Mouse (Mus musculus) intestine, embryonic 15.5 days (tissue): ENCODE data around the gene Dync1i1. TPM values are rescaled to one million over a fixed set of nuclear protein-coding genes. Genes with fewer than 3 reads are reported as not detected.

Experiments
- ATAC-seq: fragments of 200-750 bp; cut with Nextera tagmentation; 2 replicates; pipeline ENCODE4 v1.8.0; 2017; ENCODE audit warnings: moderate TSS enrichment, moderate library complexity
- H3K27ac ChIP-seq: fragments of 300-500 bp; sonication (generic); 2 replicates; pipeline ENCODE4 v1.5.1; 2015; ENCODE audit warnings: mild to moderate bottlenecking, inconsistent platforms
- H3K27me3 ChIP-seq: fragments of 300-500 bp; sonication (generic); replicated peaks from 2 replicates; pipeline ENCODE4 v1.6.1; 2015; ENCODE audit warnings: inconsistent platforms
- H3K36me3 ChIP-seq: fragments of 300-500 bp; sonication (generic); 2 replicates; pipeline ENCODE4 v1.6.1; 2015; ENCODE audit warnings: inconsistent platforms
- H3K4me1 ChIP-seq: fragments of 300-500 bp; sonication (generic); replicated peaks from 2 replicates; pipeline ENCODE4 v1.6.1; 2015; ENCODE audit warnings: inconsistent platforms
- H3K4me2 ChIP-seq: fragments of 300-500 bp; sonication (generic); replicated peaks from 2 replicates; pipeline ENCODE4 v1.6.1; 2015; ENCODE audit warnings: mild to moderate bottlenecking, inconsistent platforms
- H3K4me3 ChIP-seq: fragments of 300-500 bp; sonication (generic); replicated peaks from 2 replicates; pipeline ENCODE4 v1.5.1; 2015; ENCODE audit warnings: inconsistent platforms
- H3K9ac ChIP-seq: fragments of 300-500 bp; sonication (generic); 2 replicates; pipeline ENCODE4 v1.6.1; 2015; ENCODE audit warnings: inconsistent platforms
- H3K9me3 ChIP-seq: fragments of 300-500 bp; sonication (generic); 2 replicates; pipeline ENCODE4 v1.6.1; 2016; ENCODE audit warnings: inconsistent platforms
- WGBS: fragments of 180-500 bp; shearing (Covaris S2); methylation state at CpG from one replicate; pipeline ENCODE4 v1.1.7; 2015; 5-methylcytosine and 5-hydroxymethylcytosine counted together
- polyA plus RNA-seq: library from polyadenylated mRNA; unstranded; fragments of >200 nt; fragmentation: Nextera tagmentation; extraction: Ambion mirVana; gene quantifications from 2 replicates; pipeline ENCODE4 v1.2.1, GENCODE M21; 2015

Dync1i1 gene
- polyA plus RNA-seq, 1 experiment from 2014 or later = 0.54 TPM

GRCm38 (mm10) chr6:6058548-6058947 lies 333.1 kb downstream of the Dync1i1 start:
- Histone ChIP-seq H3K9ac (no peak overlapping the region), H3K4me2 (no peak overlapping the region), H3K4me3 (no peak overlapping the region), H3K36me3 (no peaks in the 10 kb centered on the region), H3K4me1 (no peaks in the 10 kb centered on the region), H3K27ac (no peak overlapping the region), H3K27me3 (no peaks in the 10 kb centered on the region), H3K9me3 (no peaks in the 10 kb centered on the region)
- WGBS = 71% methylated on average over 3 of the region's 3 CpGs
- no peak for ATAC-seq

- 88% methylated on average over 6 of the region's 6 CpGs for WGBS
- H3K4me3 ChIP-seq = no peak overlapping the region
Measured at GRCm38 (mm10) chr6:6067201-6067600, 341.8 kb downstream of the Dync1i1 start.

GRCm38 (mm10) chr6:6070015-6070414 lies 344.6 kb downstream of the Dync1i1 start:
- Histone ChIP-seq H3K4me1 (0 out of 2 replicates have a peak, but pooled peaks cover 4% of the 10 kb centered on the region), H3K4me3 (no peak overlapping the region), H3K27ac (no peak overlapping the region), H3K36me3 (no peaks in the 10 kb centered on the region), H3K4me2 (no peak overlapping the region), H3K9me3 (no peaks in the 10 kb centered on the region), H3K27me3 (no peaks in the 10 kb centered on the region), H3K9ac (no peak overlapping the region)
- ATAC-seq = no peak
- WGBS = 3% methylated on average over 3 of the region's 3 CpGs

More at GRCm38 (mm10) chr6:6067201-6067600, 341.8 kb downstream of the Dync1i1 start:
- H3K27me3 ChIP-seq = no peaks in the 10 kb centered on the region
- H3K9ac ChIP-seq = no peak overlapping the region
- H3K27ac ChIP-seq = no peak overlapping the region
- ATAC-seq = no peak
- H3K4me1 ChIP-seq = 0 out of 2 replicates have a peak, but pooled peaks cover 4% of the 10 kb centered on the region
- H3K36me3 ChIP-seq = no peaks in the 10 kb centered on the region
- H3K9me3 ChIP-seq = no peaks in the 10 kb centered on the region
- no peak overlapping the region for H3K4me2 ChIP-seq

- Histone ChIP-seq H3K27ac (no peak overlapping the region), H3K9me3 (no peaks in the 10 kb centered on the region), H3K36me3 (no peaks in the 10 kb centered on the region), H3K4me3 (no peak overlapping the region), H3K9ac (no peak overlapping the region), H3K27me3 (no peaks in the 10 kb centered on the region), H3K4me2 (no peak overlapping the region), H3K4me1 (0 out of 2 replicates have a peak, but pooled peaks cover 4% of the 10 kb centered on the region)
- no peak for ATAC-seq
- WGBS = 84% methylated on average over 7 of the region's 7 CpGs
Measured at GRCm38 (mm10) chr6:6071038-6071437, 345.6 kb downstream of the Dync1i1 start.

GRCm38 (mm10) chr6:6075940-6076447 lies 350.6 kb downstream of the Dync1i1 start:
- Histone ChIP-seq H3K9me3 (no peaks in the 10 kb centered on the region), H3K27me3 (no peaks in the 10 kb centered on the region), H3K4me1 (no peaks in the 10 kb centered on the region), H3K9ac (no peak overlapping the region), H3K4me3 (no peak overlapping the region), H3K4me2 (no peak overlapping the region), H3K36me3 (no peaks in the 10 kb centered on the region), H3K27ac (no peak overlapping the region)
- no peak for ATAC-seq
- WGBS = 92% methylated on average over 7 of the region's 7 CpGs

- H3K4me3 ChIP-seq = no peak overlapping the region
- no peaks in the 10 kb centered on the region for H3K36me3 ChIP-seq
- H3K9me3 ChIP-seq = no peaks in the 10 kb centered on the region
- ATAC-seq = no peak
- H3K27me3 ChIP-seq = no peaks in the 10 kb centered on the region
- H3K27ac ChIP-seq = no peak overlapping the region
- WGBS = 78% methylated on average over 4 of the region's 4 CpGs
- H3K4me1 ChIP-seq = no peaks in the 10 kb centered on the region
- no peak overlapping the region for H3K4me2 ChIP-seq
- no peak overlapping the region for H3K9ac ChIP-seq
Measured at GRCm38 (mm10) chr6:6077234-6077633, 351.8 kb downstream of the Dync1i1 start.

Other genes starting within 250 kb of the Dync1i1 start
- gene Pdk4, start 229.3 kb upstream of the Dync1i1 start, polyA plus RNA-seq = 2.4 and 2.6 TPM in 2 replicates